Mouse (Mus musculus) left cerebral cortex, postnatal 36 days (tissue): ENCODE measurements around the gene Zfp583. TPM values are rescaled to one million over a fixed set of nuclear protein-coding genes. Genes with fewer than 3 reads are reported as not detected.
"Not testable (repeated sequence)": the region's sequence is repeated elsewhere in the genome, so short reads cannot be mapped to it uniquely, and the experiment has no call there.

Source experiments
- DNase-seq, 2 experiments: peaks; one replicate each; pipeline ENCODE4 v3.0.0; 2021 to 2022; ENCODE audit warnings: low spot score in 2 of 2, mixed read lengths in 1 of 2
- intact Hi-C: fragments of 180-260 bp; cut with DNase I; formaldehyde crosslinking; loops from one replicate; pipeline ENCODE4 v1.15.1; 2025
- total RNA-seq, 2 experiments: library from RNA; stranded (reverse); gene quantifications; 2 replicates each; pipeline ENCODE4 v1.2.3; 2021

The Zfp583 gene
- total RNA-seq: 10 to 100 TPM in 1 of 2 experiments, 1 to 10 TPM in 1; 9.0 to 11.2 TPM

DNA sequence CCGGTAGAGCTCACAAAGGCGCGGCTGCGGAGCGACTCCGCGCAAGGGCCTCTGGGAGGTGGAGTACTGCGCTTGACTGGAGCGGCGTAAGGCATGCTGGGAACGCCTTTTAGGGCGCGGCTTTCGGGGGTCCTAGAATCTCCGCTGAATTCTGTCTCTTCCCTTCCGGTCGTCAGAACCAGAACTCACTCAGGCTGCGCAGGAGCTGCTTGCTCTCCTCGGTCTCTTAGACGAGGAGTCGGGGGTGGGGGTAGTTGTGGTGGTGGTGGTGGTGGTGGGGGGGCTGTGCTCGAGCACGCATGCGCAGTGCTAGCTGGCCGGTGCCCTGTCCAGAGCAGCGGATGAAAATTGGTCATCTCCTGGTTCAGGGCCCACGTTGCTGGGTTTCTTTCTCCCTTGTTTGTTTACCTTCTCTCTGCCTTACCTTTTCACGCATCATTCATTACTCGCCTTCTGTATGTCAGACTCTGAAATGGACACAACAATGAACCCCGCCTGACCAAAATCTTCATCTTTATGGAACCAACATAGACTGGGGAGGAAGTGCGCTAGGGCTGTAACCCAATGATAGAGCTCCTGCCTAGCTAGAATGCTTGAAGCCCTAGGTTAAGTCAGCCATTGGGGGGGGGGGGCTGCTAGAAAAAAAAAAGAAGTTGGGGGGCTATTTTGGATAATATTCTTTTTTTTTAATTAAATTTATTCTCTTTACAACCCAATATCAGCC is at the start of gene Zfp583:
Gene Zfp583, minus strand, starts transcription at position 53 of the 724 bp plus-strand sequence.
- DNase-seq: peak; percentile 89 to 90
- intact Hi-C loops: loop anchor here (5.0 kb wide), 1 partner anchor 44 kb away; the partner anchor contains the start of gene Zfp667

DNA sequence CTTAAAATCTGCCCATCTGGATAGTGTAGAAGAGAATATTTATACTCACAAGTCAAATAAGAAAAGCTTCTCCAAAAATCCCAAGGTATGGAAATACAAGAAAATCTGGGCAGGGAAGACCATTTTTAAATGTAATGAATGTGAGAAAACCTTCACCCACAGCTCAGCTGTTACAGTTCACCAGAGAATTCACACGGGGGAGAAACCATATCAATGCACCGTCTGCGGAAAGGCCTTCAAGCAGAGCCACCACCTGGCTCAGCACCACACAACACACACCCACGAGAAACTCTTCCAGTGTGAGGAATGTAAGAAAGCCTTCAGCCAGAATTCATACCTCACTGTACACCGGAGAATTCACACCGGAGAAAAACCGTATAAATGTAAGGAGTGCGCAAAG is 47.4 kb upstream of the Zfp583 start:
- DNase-seq: peak; percentile 64 to 69
- intact Hi-C loops: loop anchor here (2.0 kb wide), 1 partner anchor 36 kb away; no protein-coding TSS in a partner anchor

DNA sequence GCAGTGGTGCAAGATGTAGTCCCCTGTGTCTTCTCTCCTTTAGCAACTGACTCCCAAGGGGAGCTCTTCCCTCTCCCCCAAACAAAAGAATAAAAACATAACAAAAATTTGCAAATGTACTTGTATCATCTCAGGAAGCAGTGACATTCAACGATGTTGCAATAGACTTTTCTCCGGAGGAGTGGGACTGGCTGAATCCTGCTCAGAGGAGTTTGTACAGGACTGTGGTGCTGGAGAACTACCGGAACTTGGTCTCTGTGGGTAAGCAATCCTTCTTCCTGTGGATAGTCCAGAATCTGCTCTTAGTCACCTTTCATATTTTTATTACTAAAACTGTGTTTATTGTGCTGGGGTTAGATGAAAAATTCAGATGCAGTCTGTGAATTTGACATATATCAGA is 41.9 kb upstream of the Zfp583 start:
- intact Hi-C loops: no loop called here
- no peak for DNase-seq

DNA sequence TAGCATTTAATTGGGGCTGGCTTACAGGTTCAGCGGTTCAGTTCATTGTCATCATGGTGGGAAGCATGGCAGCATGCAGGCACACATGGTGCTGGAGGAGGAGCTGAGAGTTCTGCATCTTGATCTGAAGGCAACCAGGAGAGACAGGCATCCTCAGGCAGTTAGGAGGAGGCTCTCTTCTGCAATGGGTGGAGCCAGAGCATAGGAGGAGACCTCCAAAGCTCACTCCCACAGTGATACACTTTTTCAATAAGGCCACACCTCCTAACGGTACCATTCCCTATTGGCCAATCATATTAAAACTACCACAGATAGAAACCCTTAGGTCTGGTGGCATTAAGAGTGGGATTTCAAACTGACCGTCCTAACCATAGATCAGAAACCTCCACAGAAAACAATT is 38.4 kb upstream of the Zfp583 start:
- no peak for DNase-seq
- intact Hi-C loops: loop anchor here (10.0 kb wide), 1 partner anchor 325 kb away; the partner anchor contains the start of gene Zim1

DNA sequence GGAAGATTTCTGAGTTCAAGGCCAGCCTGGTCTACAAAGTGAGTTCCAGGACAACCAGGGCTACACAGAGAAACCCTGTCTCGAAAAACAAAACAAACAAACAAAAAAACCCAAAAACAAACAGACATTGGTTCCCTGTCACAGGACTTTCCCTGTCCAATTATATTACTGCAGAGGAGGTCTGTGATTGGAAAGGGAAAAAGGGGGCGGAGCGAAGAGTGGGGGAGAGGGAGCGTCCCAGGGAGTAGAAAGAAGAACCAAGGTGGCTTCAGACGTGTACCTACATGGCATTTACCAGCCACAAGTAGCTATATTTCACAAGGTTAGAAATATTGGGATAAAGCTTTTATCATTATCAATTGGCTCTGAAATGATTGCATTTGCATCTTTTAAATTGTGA is 37.1 kb upstream of the Zfp583 start:
- not testable (repeated sequence) for DNase-seq
- intact Hi-C loops: loop anchor here (10.0 kb wide), 1 partner anchor 327 kb away; the partner anchor contains the start of gene Zim1

DNA sequence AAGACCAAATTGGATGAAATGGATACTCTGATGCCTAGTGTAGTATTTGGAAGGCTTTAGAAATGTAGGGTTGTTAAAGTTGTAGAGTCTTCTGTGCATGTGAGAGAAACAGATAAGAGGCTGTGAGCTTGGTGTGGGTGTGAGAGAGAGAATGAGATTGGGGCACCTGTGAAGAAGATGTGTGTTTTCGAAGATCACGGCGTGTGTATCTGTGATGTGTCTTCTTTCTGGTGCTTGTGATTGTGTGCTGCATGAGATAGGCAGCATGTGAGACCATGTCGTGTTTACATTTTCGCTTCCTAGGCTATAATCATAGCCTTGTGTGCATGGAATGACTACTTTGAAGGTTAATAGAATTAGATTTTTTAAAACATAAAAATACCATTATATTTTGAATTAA is 36.1 kb upstream of the Zfp583 start:
- intact Hi-C loops: loop anchor here (10.0 kb wide), 1 partner anchor 328 kb away; the partner anchor contains the start of gene Zim1
- no peak for DNase-seq

DNA sequence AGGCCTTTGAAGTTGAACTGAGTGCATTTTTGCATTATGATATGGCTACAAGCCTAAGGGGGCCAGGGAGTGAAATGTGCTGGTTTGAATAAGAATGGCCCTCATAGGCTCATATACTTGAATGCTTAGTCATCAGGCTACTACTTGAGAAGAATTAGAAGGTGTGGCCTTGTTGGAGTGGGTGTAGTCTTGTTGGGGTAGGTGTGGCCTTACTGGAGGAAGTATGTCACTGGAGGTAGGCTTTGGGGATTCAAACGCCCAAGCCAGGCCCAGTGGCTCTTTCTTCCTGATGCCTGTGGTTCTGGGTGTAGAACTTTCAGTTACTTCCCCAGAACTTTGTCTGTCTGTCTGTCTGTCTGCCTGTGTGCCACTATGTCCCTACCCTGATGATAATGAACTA is 33.7 kb upstream of the Zfp583 start:
- intact Hi-C loops: loop anchor here (5.0 to 10.0 kb wide), 2 partner anchors 68 to 330 kb away; partner anchors contain the start of gene Zim1
- DNase-seq: no peak

DNA sequence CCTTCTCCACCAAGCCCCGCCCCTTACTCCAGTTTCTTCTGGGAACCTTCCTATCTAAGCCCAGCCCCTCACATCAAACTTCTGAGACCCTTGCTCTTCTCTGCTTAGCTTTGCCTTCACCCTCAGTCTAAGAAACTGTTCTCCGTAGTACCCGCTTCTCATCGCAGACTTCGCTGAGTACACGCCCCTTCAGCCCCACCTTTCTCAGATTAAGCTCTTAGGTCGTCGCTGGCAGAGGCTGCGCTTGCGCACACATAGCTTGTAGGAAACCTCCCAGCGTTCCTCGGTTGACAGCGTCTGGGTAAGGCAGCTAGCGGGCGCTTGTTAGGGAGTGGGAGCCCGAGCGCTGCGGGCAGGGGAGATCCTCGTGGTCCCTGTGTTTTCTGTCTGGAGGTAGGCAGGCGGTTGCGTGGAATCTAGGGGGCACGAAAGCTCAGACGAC is 32.0 kb upstream of the Zfp583 start, which contains the start of gene Zfp78:
Gene Zfp78, plus strand, starts transcription at position 234 of the 442 bp plus-strand sequence.
- peak; percentile 83 to 85 for DNase-seq
- intact Hi-C loops: loop anchor here (5.0 to 10.0 kb wide), 2 partner anchors 69 to 332 kb away; partner anchors contain the start of gene Zim1

DNA sequence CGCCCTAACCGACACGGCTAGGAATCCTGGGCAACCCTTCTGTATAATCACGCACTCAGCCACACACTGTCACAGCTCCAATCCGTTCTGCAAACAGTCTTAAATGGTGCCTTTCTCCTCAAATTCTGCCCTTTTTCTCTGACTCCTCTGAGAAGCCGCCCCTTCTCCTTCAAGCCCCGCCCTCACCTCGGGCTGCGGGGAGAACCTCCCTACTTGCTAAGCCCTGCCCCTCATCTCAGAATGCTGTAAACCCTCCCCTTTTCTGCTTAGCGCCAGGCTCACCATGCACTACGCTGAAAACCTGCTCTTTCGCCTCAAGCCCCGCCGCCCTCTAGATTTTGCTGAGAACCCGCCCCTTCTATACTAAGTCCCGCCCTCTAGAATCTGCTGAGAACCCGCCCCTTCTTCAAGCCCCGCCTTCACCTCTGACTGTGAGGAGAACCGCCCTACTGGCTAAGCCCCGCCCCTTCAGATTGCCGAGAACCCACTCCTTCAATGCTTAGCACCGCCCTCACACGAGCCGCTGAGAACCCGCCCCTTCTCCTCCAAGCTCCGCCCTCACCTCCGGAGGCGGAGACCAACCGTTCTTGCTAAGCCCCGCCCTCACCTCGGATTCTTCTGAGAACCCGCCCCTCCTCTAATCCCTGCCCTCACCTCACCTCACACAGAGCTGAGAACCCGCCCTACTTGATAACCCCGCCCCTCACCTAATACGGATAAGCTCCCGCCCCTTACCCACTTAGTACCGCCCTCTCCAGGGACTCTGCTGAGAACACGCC is 31.4 kb upstream of the Zfp583 start:
- intact Hi-C loops: loop anchor here (5.0 to 10.0 kb wide), 2 partner anchors 70 to 332 kb away; partner anchors contain the start of gene Zim1

DNA sequence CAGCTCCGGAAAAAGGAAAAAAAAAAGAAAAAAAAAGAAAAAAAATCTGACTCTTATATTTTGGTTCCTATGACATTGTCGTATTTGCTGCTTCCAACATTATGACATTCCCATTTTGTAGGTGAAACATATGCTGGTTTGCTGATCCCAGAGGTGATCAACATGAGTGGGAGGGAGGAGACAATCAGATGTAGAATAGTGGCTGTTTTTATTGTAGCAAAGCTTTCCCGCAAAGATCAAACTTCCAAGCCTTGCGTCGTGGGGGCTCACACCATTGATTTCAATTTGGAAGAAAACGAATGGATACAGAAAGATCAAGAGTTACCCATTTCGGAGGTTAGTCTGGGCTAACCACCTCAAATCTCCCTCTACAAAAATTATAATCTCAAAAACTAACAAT is 30.7 kb upstream of the Zfp583 start:
- intact Hi-C loops: loop anchor here (5.0 to 10.0 kb wide), 2 partner anchors 71 to 333 kb away; partner anchors contain the start of gene Zim1
- DNase-seq: no peak

More for the DNA sequence above, 31.4 kb upstream of the Zfp583 start:
- peak; percentile 96 to 97 for DNase-seq

DNA sequence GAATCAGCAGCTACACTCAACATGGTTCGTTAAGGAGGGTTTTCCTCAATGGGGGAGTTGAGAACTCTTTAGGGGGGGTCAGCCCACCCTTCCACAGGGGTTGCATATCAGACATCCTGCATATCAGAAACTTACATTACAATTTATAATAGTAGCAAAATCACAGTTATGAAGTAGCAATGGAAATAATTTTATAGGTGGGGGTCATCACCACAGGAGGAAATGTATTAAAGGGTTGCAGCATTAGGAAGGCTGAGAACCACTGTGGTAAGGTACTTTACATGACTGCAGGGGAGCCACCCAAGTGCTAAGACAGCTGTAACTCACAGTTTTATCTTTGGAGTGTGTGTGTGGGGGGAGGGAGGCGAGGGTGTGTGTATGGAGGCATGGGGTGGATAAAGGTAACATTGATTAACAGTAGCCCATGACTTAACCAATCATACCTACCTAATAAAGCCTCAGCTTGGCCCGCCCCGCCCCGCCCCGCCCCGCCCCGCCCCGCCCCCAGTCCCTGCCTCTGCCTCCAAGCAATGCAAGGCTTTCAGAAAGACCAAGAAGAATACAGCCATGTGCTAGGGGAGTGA is 29.5 kb upstream of the Zfp583 start:
- intact Hi-C loops: loop anchor here (5.0 to 10.0 kb wide), 2 partner anchors 72 to 334 kb away; partner anchors contain the start of gene Zim1
- DNase-seq: no peak

DNA sequence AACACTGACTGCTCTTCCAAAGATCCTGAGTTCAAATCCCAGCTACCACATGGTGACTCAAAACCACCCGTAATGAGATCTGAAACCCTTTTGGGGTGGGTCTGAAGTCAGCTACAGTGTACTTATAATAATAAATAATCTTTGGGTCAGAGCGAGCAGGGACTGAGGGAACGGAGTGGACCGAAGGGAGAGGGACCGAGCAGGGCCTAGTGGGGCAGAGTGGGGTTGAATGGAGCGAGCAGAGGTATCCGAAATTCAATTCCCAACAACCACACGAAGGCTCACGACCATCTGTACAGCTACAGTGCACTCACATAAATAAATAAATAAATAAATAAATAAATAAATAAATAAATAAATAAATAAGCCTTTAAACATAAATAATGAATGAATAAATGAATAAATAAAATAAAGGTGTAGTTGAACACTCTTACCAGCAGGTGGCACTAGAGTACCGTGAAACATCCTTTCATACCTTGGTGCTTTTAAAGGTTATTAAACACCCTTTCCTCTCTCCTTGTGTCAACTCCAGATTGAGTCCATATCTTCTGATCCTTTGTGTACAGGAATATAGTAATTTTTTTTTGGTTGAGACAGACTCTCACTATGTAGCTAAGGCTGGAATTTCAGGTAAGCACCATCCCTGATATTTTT is 28.0 kb upstream of the Zfp583 start:
- no peak for DNase-seq
- intact Hi-C loops: loop anchor here (10.0 kb wide), 2 partner anchors 226 to 576 kb away; no protein-coding TSS in a partner anchor

DNA sequence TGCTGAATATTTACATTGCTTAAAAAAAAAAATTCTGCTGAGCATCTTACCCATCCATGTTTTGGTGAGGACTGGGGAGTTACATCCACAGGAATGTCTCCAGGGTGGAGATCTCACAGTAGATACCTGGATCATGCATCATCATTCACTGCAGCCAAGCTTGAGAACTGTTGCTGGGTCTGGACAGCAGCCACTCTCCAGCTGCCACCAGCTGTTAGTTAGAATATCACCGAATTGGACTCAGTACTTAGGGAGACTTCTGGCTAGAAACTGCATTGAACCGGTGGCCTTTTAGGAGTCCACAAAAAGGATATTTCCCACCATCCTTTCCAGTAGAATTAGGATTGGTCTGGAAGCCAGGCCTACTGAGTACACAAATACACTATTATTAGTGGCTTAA is 27.0 kb upstream of the Zfp583 start:
- intact Hi-C loops: loop anchor here (10.0 kb wide), 2 partner anchors 227 to 577 kb away; no protein-coding TSS in a partner anchor
- DNase-seq: no peak

DNA sequence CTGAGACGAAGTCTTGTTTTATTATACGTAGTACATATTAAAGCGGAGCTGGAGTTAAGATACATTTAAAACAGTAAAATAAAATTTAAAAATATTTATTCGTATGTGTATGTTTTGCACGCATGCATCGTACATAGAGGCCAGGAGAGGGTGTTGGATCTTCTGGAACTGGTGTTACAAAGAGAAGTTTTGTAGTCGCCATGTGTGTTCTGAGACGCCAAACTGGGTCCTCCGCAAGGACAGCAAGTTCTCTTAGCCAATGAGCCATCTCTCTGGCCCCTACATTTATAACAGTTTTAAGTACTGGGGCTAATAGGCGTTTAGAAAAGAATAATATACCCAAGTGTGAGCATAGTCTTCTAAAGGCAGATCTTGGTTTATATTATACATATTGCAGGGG is 13.0 kb upstream of the Zfp583 start:
- DNase-seq: no peak
- intact Hi-C loops: no loop called here

DNA sequence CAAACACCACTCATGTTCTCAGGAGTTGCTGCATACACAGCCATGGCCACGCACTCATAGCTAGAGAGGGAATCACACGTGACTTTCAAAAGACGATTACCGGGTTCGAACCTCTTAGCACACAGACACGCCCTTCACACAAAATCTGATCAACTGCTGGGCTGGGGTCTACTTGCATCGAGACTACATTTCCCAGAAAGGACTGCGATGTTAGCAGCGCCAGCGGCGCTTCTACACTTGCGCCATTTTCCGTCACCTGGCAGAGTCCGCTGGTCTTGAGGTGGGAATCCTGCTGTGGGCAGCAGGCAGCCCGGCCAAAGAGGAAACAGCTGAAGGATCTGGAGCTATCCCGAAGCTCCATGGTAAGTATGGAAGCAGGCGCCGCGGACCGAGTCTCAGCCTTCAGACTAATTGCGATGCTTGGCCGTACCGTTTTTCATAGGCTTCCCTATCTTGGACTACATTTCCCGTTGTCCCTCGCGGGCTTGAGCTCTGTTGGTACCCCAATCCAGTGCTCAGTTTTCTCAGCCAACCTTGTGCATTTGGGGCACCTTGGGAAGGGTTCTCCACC is 12.5 kb upstream of the Zfp583 start, which contains the start of gene Gm3854:
Gene Gm3854, plus strand, starts transcription at position 259 of the 571 bp plus-strand sequence.
- DNase-seq: peak; percentile 84 to 89
- intact Hi-C loops: no loop called here

DNA sequence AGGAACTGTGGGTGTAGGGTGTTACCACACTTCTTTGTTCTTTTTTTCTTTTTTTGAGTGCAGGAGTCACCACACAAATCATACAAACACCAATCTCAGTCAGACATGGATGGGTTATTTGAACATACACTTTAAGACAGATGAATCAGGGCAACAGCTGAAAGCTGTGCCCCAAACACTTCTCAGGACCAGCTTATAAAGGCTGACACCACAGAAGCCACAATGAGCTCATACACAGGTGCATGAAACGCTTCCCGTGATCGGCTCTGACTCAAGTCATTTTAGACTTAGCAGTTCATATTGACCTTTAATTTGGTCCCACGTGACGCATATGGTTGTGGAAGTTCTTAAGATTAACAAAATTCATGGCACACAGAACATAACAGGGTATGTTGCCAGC is 8.8 kb upstream of the Zfp583 start:
- DNase-seq: no peak
- intact Hi-C loops: no loop called here

DNA sequence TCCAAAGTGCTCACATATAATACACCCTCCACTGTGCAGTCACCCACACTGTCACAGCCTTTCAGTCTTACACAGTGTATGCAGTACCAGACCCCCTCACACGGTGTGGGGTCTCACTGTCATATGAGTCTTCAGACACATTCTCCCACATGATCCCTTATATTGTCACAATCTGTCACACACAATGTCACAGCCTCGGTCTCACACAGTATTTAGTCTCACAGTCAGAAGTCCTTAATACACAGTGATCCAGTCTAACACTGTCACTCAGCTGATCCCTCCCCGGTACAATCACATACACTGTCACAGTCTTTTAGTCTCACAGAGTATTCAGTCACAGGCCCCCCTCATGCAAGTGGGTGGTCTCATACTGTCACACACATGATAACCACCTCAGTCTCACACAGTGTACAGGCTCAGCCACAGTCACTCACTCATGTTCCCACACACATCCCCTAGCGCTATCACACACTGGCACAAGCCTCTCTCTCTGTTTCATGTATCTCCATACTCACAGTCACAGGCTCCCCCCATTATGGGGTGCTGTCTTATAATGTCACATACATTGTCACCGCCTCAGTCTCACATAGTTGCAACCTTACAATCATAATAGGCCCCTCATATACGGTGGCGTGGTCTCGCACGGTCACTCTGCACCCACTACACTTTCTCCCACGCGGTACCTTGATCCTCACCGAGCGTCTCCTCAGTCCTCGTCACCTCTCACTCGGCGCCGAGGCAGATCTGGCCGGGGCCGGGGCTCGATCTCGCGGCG is 440 bp downstream of the Zfp583 start:
- intact Hi-C loops: loop anchor here (5.0 kb wide), 1 partner anchor 43 kb away; the partner anchor contains the start of gene Zfp667
- peak in 1 of 2 experiments; percentile 9 for DNase-seq

DNA sequence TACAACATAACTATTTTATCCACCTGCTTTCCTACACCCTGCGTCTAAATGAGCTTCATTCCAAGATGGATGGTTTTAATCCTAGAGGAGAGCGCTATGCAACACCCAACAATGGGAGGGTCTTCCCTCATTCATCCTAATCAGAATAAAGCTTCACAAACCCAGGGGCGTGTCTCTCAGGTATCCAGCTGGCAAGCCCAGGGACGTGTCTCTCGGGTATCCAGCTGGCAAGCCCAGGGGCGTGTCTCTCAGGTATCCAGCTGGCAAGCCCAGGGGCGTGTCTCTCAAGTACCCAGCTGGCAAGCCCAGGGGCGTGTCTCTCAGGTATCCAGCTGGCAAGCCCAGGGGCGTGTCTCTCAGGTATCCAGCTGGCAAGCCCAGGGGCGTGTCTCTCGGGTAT is 30.3 kb downstream of the Zfp583 start:
- DNase-seq, intact Hi-C loops: not testable (repeated sequence)
